ENCODE assay signal across 11 mouse cellular contexts in the genomic region with DNA sequence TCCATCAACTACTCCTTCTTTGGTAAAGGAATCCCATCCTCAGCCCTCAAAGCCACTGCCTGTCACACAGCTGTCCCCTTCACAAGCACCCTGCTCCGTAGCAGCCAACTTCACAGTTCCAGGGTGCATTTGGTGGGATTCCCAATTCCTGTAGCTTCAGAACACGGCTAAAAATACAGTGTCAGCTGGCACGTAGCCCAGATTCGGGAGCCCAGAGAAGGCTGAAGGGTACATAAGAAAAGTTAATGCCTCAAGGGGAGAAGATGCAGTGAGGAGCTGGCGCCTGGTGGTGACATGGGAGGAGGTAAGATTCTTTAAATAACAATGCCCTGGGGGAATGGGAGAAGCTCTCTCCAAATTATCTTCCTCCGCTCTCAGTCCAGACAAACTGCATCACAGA. TPM values are rescaled to one million over a fixed set of nuclear protein-coding genes. Genes with fewer than 3 reads are reported as not detected.
A peak's percentile ranks its signal among the peaks of the same experiment; 100 is the strongest.
DNase-seq lines count a peak whose midpoint lies in the region; ATAC-seq lines count a peak whose summit lies in the region.
"Had no signal": no experiment of that assay in that cellular context is flagged by ENCODE, and none has a peak within 500 bp of the region (broad histone marks: within the 10 kb centered on the region; RNA-seq: fewer than 3 reads in every experiment).

No protein-coding gene starts in this region.

- H3K4me2 ChIP-seq in midbrain, embryonic 14.5 days (ENCODE audit: low read length): no peak overlapping the region
- H3K4me2 ChIP-seq in midbrain, embryonic 15.5 days: no peak overlapping the region
- H3K4me2 ChIP-seq in stomach, embryonic 14.5 days (replicated peaks; ENCODE audit: low read depth, low read length): 0 out of 2 replicates have a peak overlapping the region, but pooled peaks have one; percentile 4
- H3K4me2 ChIP-seq in kidney, embryonic 15.5 days: no peak overlapping the region
- H3K4me2 ChIP-seq: stomach, embryonic 15.5 days had no signal

- intact Hi-C loops in heart, postnatal 36 days (cut with DNase I): no loop called here

- H3K9ac ChIP-seq in midbrain, embryonic 14.5 days (replicated peaks; ENCODE audit: low read length): no peak overlapping the region
- H3K9ac ChIP-seq in midbrain, embryonic 15.5 days: no peak overlapping the region
- H3K9ac ChIP-seq in stomach, embryonic 14.5 days (replicated peaks; ENCODE audit: low read depth, low read length): no peak overlapping the region
- H3K9ac ChIP-seq in kidney, embryonic 15.5 days: no peak overlapping the region
- H3K9ac ChIP-seq: stomach, embryonic 15.5 days had no signal

- H3K4me1 ChIP-seq in midbrain, embryonic 14.5 days (ENCODE audit: control insufficient read depth, insufficient read depth, low read length): no peaks in the 10 kb centered on the region
- no peaks in the 10 kb centered on the region for H3K4me1 ChIP-seq in midbrain, embryonic 15.5 days
- no peaks in the 10 kb centered on the region for H3K4me1 ChIP-seq in stomach, embryonic 14.5 days (ENCODE audit: control insufficient read depth, insufficient read depth, low read length)
- peaks cover 10% of the 10 kb centered on the region; the same call in 1 of the 2 replicates for H3K4me1 ChIP-seq in kidney, embryonic 15.5 days

- H3K27ac ChIP-seq in midbrain, embryonic 14.5 days (replicated peaks; ENCODE audit: low read depth, low read length): no peak overlapping the region
- no peak overlapping the region for H3K27ac ChIP-seq in midbrain, embryonic 15.5 days
- H3K27ac ChIP-seq in stomach, embryonic 14.5 days (ENCODE audit: low read length): no peak overlapping the region
- H3K27ac ChIP-seq in kidney, embryonic 15.5 days: no peak overlapping the region
- H3K27ac ChIP-seq: stomach, embryonic 15.5 days had no signal

- ATAC-seq in midbrain, embryonic 14.5 days (ENCODE audit: low FRiP score, low TSS enrichment): no peak
- ATAC-seq in midbrain, embryonic 15.5 days (replicated peaks): no peak
- ATAC-seq in stomach, embryonic 14.5 days (ENCODE audit: insufficient number of reproducible peaks, insufficient read depth, low FRiP score, low read depth): no peak
- no peak for ATAC-seq in kidney, embryonic 15.5 days (replicated peaks; ENCODE audit: low FRiP score)

- 62% methylated on average over 6 of the region's 6 CpGs for WGBS in midbrain, embryonic 14.5 days
- WGBS in midbrain, embryonic 15.5 days: 60% methylated on average over 6 of the region's 6 CpGs
- 55% methylated on average over 6 of the region's 6 CpGs for WGBS in stomach, embryonic 14.5 days
- 42% methylated on average over 6 of the region's 6 CpGs for WGBS in kidney, embryonic 15.5 days

- H3K4me3 ChIP-seq in midbrain, embryonic 14.5 days (replicated peaks; ENCODE audit: low read depth, low read length): no peak overlapping the region
- no peak overlapping the region for H3K4me3 ChIP-seq in midbrain, embryonic 15.5 days
- no peak overlapping the region for H3K4me3 ChIP-seq in stomach, embryonic 14.5 days (ENCODE audit: low read depth, low read length)
- no peak overlapping the region for H3K4me3 ChIP-seq in kidney, embryonic 15.5 days (replicated peaks)
- H3K4me3 ChIP-seq: megakaryocyte, embryonic 14.5 days; stomach, embryonic 15.5 days had no signal

- H3K27me3 ChIP-seq in midbrain, embryonic 14.5 days (ENCODE audit: control insufficient read depth, insufficient read depth, low read length): no peaks in the 10 kb centered on the region
- H3K27me3 ChIP-seq in midbrain, embryonic 15.5 days (replicated peaks): no peaks in the 10 kb centered on the region
- no peaks in the 10 kb centered on the region for H3K27me3 ChIP-seq in stomach, embryonic 14.5 days (ENCODE audit: control insufficient read depth, insufficient read depth, low read length)
- no peaks in the 10 kb centered on the region for H3K27me3 ChIP-seq in kidney, embryonic 15.5 days
- H3K27me3 ChIP-seq: megakaryocyte, embryonic 14.5 days; stomach, embryonic 15.5 days had no signal

- H3K36me3 ChIP-seq in midbrain, embryonic 14.5 days (ENCODE audit: control insufficient read depth, insufficient read depth, low read length): no peaks in the 10 kb centered on the region
- no peaks in the 10 kb centered on the region for H3K36me3 ChIP-seq in midbrain, embryonic 15.5 days (replicated peaks)
- H3K36me3 ChIP-seq in stomach, embryonic 14.5 days (ENCODE audit: control insufficient read depth, insufficient read depth, low read length): no peaks in the 10 kb centered on the region
- peaks cover 9% of the 10 kb centered on the region; the same call in 1 of the 2 replicates for H3K36me3 ChIP-seq in kidney, embryonic 15.5 days

- DNase-seq in cerebellum, postnatal 25 days: peak; percentile 25 to 39
- no peak for DNase-seq in cerebellum, adult 11 months
- peak; percentile 35 for DNase-seq in midbrain, embryonic 14.5 days
- peak; percentile 21 to 46 for DNase-seq in heart, postnatal 36 days
- DNase-seq in urinary bladder, adult 18-20 months (ENCODE audit: low spot score in 2 of 2): no peak
- DNase-seq: cerebellum, adult 9-10 months had no signal

- H3K9me3 ChIP-seq in midbrain, embryonic 14.5 days (ENCODE audit: control insufficient read depth, low read length): no peaks in the 10 kb centered on the region
- H3K9me3 ChIP-seq in midbrain, embryonic 15.5 days: no peaks in the 10 kb centered on the region
- no peaks in the 10 kb centered on the region for H3K9me3 ChIP-seq in stomach, embryonic 14.5 days (ENCODE audit: control insufficient read depth, low read depth, low read length)
- no peaks in the 10 kb centered on the region for H3K9me3 ChIP-seq in kidney, embryonic 15.5 days (replicated peaks)
- H3K9me3 ChIP-seq: megakaryocyte, embryonic 14.5 days; stomach, embryonic 15.5 days had no signal

RNA-seq across cellular contexts. Expression of a gene that starts 34.1 kb away (rescaled TPM):
- 0.72 and 0.86 TPM in 2 replicates for polyA plus RNA-seq in midbrain, embryonic 14.5 days (2014; fragmentation: Nextera tagmentation; extraction: Ambion mirVana)
- 0.96 and 1.1 TPM in 2 replicates for polyA plus RNA-seq in midbrain, embryonic 15.5 days (2015; fragmentation: Nextera tagmentation; extraction: Ambion mirVana)
- 1 to 10 TPM; 1.0 to 2.0 TPM for total RNA-seq in heart, postnatal 36 days (2021)
- polyA plus RNA-seq in stomach, embryonic 14.5 days (2014; fragmentation: Nextera tagmentation; extraction: Ambion mirVana): 8.2 and 9.9 TPM in 2 replicates
- 10.1 and 10.2 TPM in 2 replicates for polyA plus RNA-seq in kidney, embryonic 15.5 days (2015; fragmentation: Nextera tagmentation; extraction: Ambion mirVana)

Comparison
In these comparisons a context has a peak if more than half of its experiments do, and no peak if none do; other contexts are left out.
1. DNase-seq: peak in cerebellum, postnatal 25 days (2 of 2), midbrain, embryonic 14.5 days (single experiment) and heart, postnatal 36 days (2 of 2); none in cerebellum, adult 11 months (single experiment) and urinary bladder, adult 18-20 months (0 of 2).